Mouse (Mus musculus) urinary bladder, postnatal 25 days (tissue): Measurements from ENCODE around the gene Olfm1.

ENCODE experiments used
- DNase-seq: peaks from one replicate; pipeline ENCODE4 v3.0.0; 2022; ENCODE audit warnings: low spot score

Gene Olfm1

DNA sequence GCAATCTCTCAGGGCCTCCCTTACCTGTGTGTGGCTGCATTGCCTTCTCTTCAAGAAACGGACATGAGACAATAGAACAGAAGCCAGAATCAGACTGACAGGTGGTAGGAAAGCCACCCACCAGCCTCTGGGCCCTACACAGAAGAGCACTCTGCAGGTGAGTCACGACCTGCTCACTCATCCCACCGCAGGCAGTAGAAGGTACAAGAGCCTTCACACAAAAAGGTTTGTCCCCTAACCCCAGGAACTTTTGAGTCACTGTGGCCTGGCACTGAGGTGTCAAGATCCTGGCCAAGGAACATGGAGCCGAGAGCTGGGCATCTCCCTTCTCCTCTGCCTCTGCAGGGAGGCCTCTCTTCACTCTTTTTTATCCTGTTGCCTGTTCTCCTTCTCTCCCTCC, 42.3 kb downstream of the Olfm1 start:
- DNase-seq, result no peak

DNA sequence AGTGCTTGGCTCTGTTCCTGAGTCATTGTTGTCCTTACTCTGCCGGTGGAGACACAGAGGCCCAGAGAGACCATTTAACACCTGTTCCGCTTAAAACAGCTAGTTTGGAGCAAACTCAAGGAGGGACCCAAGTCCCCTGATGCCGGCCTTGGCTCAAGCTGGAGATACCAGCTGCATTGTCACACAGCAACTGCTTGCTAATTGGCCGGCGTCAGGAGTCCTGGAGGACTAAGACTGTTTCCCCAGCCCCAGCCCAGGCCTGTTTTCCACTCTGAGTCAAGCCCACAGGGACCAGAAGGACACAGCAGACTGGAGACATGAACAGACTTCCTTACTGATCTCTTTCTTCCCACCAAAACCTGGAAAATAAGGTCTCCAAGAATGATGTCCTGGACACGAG, 43.7 kb downstream of the Olfm1 start:
- no peak for DNase-seq

GRCm38 (mm10) chr2:28239616-28240015, 46.8 kb downstream of the Olfm1 start:
- no peak for DNase-seq

DNA sequence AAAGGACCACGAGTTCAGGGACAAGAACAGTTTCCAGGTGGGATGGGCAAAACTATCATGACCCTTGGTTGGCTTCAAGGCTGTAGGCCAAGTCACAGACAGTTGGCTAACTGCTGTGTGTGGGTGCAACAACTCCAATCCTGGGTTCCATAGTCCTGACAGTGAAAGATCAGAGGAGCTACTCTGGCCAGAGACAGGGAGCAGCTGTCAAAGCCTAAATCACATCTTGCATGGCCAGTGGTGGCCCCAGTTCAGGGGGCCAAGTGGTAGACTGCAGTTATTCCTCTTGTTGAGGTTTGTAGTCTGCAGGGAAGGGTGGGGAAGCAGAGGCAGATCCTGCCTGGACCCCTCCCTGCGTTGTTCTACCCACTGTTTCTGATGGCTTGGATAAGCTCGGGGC, 48.1 kb downstream of the Olfm1 start:
- DNase-seq, result no peak

GRCm38 (mm10) chr2:28241520-28242221, 48.9 kb downstream of the Olfm1 start:
- DNase-seq, result no peak

DNA sequence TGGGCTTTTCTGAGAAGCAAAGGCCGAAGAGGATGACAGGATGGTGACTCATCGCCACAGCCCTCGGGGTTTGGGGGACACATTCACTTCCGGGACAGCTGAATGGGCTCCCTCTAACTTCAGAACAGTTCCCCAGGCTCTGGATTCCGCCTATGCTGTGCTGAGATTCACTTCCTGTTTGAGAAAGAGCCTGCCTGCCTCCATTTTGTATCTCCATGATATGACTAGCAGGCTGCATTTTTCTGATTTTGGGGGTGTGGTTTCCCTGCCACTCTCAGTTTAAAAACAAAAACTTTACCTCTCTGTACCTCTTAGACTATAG, 49.4 kb downstream of the Olfm1 start:
- no peak for DNase-seq

GRCm38 (mm10) chr2:28244667-28245395, 52.0 kb downstream of the Olfm1 start:
- no peak for DNase-seq

DNA sequence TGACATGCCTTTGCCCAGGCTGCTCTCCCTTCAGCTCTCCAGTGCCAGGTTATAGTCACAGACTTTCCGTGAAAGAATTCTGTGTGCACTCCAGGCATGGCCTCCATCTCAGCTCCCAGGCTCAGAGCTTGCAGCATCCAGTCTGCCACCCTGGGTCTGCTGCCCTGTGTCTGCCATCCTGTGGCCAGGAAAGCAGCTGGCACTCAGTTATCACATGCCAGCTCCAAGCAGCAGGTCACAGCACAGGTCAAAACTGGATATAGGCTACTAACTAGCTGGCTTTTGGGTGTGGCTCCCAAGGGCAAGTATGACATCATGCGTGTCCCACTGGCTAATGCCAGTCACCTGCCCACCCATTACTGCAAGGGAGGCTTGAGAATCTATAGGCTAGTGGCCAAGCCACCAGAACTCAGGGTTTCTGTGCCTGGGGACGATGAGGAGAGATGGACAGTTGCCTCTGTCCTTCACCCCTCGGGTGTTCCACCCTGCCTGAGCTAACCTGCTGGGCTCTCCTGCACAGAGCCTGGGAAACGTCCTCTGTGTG, 53.4 kb downstream of the Olfm1 start:
- no peak for DNase-seq

- DNase-seq, result no peak
These were observed 54.3 kb downstream of the Olfm1 start for GRCm38 (mm10) chr2:28247098-28247497.

- no peak for DNase-seq
These were observed 59.8 kb downstream of the Olfm1 start for GRCm38 (mm10) chr2:28252554-28252953.

DNA sequence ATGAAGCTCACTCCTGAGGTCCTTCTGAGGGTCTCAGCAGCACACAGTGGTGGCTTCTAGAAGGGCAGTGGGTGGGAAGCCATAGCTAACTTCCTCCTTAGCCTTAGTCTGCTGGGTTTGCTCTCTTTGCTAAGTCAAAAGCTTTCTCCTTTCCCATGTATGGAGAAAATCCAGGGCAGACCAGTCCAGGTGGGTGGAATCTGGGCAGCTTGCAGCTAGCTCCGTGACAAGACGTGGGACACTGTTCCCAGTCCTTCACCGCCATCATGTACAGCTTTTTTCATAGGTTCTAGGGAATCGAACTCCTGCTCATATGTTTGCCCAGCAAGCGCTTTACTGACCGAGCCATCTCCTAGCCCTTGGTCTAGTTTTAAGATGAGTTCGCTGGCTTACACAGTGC, 63.2 kb downstream of the Olfm1 start:
- no peak for DNase-seq

DNA sequence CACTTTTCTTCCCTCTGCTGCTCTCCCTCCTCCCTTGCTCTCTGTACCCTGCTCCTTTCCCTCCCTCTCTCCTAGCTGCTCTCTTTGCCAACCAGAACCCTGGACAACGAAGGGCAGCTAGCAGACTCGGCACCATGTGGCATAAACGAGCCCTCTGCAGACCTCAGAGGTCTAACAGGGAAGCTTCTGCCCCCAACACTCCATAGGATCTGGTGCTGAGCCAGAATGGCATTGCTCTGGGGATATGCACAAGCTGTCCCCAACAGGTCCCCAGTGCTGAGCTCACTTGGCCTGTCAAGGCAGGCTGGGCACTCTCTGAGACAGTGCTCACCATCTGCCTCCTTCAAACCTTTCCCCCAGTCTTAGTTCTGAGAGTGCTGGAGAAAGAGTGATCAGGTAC, 68.6 kb downstream of the Olfm1 start:
- DNase-seq, result no peak

DNA sequence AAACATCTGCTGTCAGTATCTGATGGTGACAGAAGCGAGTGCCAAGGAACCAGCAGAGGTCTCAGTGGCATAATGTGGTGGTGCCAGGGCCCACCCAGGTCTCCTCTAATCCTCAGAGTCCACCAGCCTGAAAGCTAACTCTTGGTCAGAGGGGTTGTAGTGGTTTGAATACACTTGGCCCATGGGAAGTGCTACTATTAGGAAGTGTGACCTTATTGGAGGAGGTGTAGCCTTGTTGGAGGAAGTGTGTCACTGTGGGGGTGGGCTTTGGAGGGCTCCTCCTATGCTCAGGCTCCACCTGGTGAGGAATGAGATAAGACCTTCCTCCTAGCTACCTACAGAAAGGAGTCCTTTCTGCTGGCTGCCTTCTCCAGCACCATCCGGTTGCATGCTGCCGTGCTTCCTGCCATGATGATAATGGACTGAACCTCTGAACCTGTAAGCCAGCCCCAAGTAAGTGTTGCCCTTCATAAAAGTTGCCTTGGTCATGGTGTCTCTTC, 75.0 kb downstream of the Olfm1 start:
- no peak for DNase-seq

DNA sequence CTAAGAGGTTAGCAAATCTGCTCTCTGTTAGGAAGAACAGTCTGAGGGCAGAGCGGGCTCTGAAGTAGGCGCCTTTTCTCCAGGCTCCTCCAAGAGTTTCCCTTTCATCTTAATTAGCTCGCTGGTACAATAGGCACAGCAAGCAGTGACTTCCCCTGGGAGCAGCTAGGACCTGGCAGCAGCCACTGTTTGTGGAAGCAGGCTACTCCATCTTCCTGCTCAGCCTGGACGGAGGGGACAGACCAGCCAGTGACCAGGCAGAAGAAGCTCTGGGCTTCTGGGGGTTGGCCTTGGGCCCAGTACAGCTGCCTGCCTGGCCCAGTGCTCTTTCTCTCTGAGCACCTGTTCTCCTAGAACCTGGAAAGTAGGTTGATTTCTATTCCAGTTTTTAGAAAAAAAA, 77.8 kb downstream of the Olfm1 start:
- no peak for DNase-seq

DNA sequence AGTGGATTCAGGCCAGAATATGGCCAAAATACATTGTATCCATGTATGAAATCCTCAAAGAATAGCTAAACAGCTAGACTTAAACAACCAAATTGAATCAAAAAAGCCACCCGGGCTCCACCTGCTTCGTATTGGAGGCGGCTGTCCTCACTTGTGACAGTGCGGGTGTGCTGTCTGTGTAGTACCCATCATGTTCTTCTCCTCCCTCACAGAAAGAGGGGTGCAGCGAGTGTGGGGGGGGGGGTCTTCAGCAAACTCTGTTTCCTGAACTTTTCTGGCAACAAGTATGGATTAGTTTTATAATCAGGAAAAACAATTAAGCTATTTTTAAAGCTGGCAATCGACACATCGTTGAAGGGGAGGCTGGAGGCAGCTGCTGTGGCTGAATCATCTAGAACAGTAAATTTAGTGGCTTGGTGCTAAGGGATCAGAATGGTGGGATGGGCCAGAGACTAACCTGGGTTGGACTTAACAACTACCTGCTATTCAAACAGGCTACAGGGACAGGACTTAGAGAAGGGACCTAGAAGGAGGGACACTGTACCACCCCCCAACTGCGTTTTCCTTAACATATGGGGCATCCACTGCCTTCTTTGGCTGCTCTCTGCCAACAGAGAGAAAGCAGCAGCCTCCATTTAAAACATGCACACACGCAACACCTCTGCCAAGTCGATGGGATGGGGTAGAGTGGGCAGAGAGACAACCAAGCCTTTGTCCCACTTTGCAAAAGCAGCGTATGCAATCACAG, 79.6 kb downstream of the Olfm1 start:
- DNase-seq, result no peak

DNA sequence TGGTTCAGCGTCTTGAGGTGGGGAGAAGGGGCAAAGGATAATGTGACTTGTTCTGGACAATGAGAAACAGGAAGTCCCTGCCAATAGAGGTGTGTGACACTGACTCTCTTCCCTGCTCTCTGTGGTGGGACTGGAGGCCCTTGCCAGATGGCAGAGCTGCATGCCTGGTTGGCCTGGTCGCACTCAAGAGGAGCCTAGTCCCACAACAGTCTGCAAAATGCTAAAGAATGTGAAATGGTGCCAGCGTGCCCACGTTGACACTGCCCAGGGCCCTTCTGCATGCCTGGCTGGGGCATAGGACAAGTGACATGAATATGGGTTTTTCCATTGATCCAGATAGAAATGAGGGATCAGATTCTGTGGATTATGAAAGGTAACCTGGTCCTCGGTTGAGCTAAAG, 81.2 kb downstream of the Olfm1 start:
- DNase-seq, result no peak

DNA sequence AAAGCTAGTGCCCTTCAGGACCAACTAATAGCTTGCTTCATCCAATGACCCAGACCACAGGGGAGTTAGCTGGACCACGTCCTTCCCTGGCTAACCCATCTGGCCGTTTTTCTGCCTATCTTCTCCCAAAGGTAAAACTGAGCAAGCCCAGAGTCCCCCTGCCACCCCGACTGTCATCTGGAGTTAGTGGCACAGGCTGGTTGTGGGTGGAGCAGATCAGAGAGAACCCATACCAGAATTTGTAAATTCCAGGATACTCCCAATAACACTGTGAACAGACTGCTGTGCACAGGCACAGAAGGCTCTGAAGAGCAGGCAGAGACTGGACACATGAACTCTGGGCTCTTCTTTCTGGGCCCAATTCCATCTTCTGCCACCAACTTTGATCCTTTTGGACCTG, 82.6 kb downstream of the Olfm1 start:
- DNase-seq, result no peak

GRCm38 (mm10) chr2:28278150-28278549, 85.4 kb downstream of the Olfm1 start:
- DNase-seq, result peak; percentile 55

- no peak for DNase-seq
These were observed 86.1 kb downstream of the Olfm1 start for GRCm38 (mm10) chr2:28278853-28279252.
